Mouse (Mus musculus) MEL-GATA-1-ER (cell line): ENCODE data around the gene Abi3.
A peak's percentile ranks its signal among the peaks of the same experiment; 100 is the strongest.

Source experiments
- DNase-seq: peaks from one replicate; pipeline ENCODE4 v3.0.0-alpha.2; 2012; ENCODE audit warnings: low read depth; ENCODE audit errors: extremely low read depth

The Abi3 gene

GRCm38 (mm10) chr11:95838999-95839868 is 3.0 kb downstream of the Abi3 start:
- no peak for DNase-seq

GRCm38 (mm10) chr11:95838598-95838997 is 3.7 kb downstream of the Abi3 start:
- DNase-seq = no peak

GRCm38 (mm10) chr11:95837059-95837458 is 5.2 kb downstream of the Abi3 start, which contains the start of gene Gngt2:
Gene Gngt2 (plus strand): TSS chr11:95837216.
- DNase-seq = no peak

GRCm38 (mm10) chr11:95836433-95836832 is 5.8 kb downstream of the Abi3 start:
- DNase-seq = no peak

- no peak for DNase-seq
Observed at GRCm38 (mm10) chr11:95835832-95836231, 6.4 kb downstream of the Abi3 start.

- peak; percentile 96 for DNase-seq
Observed at GRCm38 (mm10) chr11:95834742-95835710, 7.2 kb downstream of the Abi3 start.

GRCm38 (mm10) chr11:95834143-95834667 is 8.1 kb downstream of the Abi3 start:
- DNase-seq = peak; percentile 73

- DNase-seq = no peak
Observed at GRCm38 (mm10) chr11:95833631-95834142, 8.6 kb downstream of the Abi3 start.

- no peak for DNase-seq
Observed at GRCm38 (mm10) chr11:95833006-95833570, 9.2 kb downstream of the Abi3 start.

- DNase-seq = no peak
Observed at GRCm38 (mm10) chr11:95832129-95833005, 9.9 kb downstream of the Abi3 start.

GRCm38 (mm10) chr11:95831641-95832040 is 10.6 kb downstream of the Abi3 start:
- DNase-seq = no peak

GRCm38 (mm10) chr11:95831276-95831619 is 11.0 kb downstream of the Abi3 start:
- no peak for DNase-seq

GRCm38 (mm10) chr11:95830411-95831275 is 11.6 kb downstream of the Abi3 start:
- DNase-seq = no peak

GRCm38 (mm10) chr11:95829526-95830050 is 12.7 kb downstream of the Abi3 start:
- no peak for DNase-seq

GRCm38 (mm10) chr11:95828181-95828964 is 13.9 kb downstream of the Abi3 start:
- DNase-seq = no peak

GRCm38 (mm10) chr11:95827464-95828085 is 14.7 kb downstream of the Abi3 start:
- no peak for DNase-seq

- no peak for DNase-seq
Observed at GRCm38 (mm10) chr11:95827168-95827447, 15.2 kb downstream of the Abi3 start.
